Mouse (Mus musculus) spleen, adult 2 months (tissue): ENCODE results near the gene Nckap5l.

Source experiments
- CTCF ChIP-seq: fragments of 200-500 bp; IDR thresholded peaks from 2 replicates; pipeline ENCODE4 v1.5.1; 2011; ENCODE audit warnings: mild to moderate bottlenecking, inconsistent platforms; ENCODE audit not compliant: insufficient read depth, insufficient read length, insufficient replicate concordance; ENCODE audit errors: extremely low read depth
- POLR2A ChIP-seq: fragments of 200-500 bp; IDR thresholded peaks from 2 replicates; pipeline ENCODE4 v1.6.1; 2011; ENCODE audit warnings: low read depth, low read length, inconsistent platforms

GRCm38 (mm10) chr15:99405150-99405549 is 52.4 kb downstream of the Nckap5l start:
- TF ChIP-seq CTCF (no peak), POLR2A (no peak)
